Comparison of ENCODE assay signal across 14 mouse cellular contexts in the genomic region with DNA sequence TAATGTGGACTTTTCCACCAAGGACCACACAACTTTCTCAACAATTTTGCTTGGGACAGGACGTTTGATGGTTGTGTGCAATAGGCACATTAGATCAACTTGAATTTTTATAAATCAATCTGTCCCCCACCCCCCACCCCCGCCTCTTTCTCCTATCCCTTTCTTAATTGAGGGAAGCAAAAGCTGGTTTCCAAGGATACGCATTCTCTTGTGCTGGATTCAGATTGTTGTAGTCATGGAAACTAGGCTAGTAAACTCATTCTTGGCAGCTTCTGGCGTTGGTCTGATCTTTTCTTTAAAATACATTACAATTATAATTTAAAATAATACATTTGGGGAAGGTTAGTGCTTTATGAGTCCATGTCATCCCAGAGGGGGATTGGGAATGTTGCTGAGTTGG. TPM values are rescaled to one million over a fixed set of nuclear protein-coding genes. Genes with fewer than 3 reads are reported as not detected.
A peak's percentile ranks its signal among the peaks of the same experiment; 100 is the strongest.
DNase-seq lines count a peak whose midpoint lies in the region; ATAC-seq lines count a peak whose summit lies in the region.
"Had no signal": no experiment of that assay in that cellular context is flagged by ENCODE, and none has a peak within 500 bp of the region (broad histone marks: within the 10 kb centered on the region; RNA-seq: fewer than 3 reads in every experiment).

No protein-coding gene starts in this region.

- no peaks in the 10 kb centered on the region for H3K36me3 ChIP-seq in forebrain, embryonic 15.5 days
- H3K36me3 ChIP-seq in neural tube, embryonic 14.5 days (ENCODE audit: control insufficient read depth, insufficient read depth, low read length): no peaks in the 10 kb centered on the region
- H3K36me3 ChIP-seq: limb, embryonic 12.5 days had no signal

- H3K9ac ChIP-seq in forebrain, embryonic 15.5 days (replicated peaks): no peak overlapping the region
- H3K9ac ChIP-seq in neural tube, embryonic 14.5 days (replicated peaks; ENCODE audit: low read depth, low read length): no peak overlapping the region
- H3K9ac ChIP-seq: limb, embryonic 12.5 days; lung, embryonic 14.5 days had no signal

- DNase-seq in layer of hippocampus, adult 9-11 months: peak; percentile 67
- no peak for DNase-seq in layer of hippocampus, adult 8-10 months (ENCODE audit: low spot score in 2 of 2)
- DNase-seq in embryo, embryonic 10 days (ENCODE audit: low spot score): peak; percentile 69
- no peak for DNase-seq in kidney, postnatal 14 days
- no peak for DNase-seq in thymus, postnatal 10 days (ENCODE audit: low spot score in 2 of 2)
- DNase-seq: adrenal gland, adult 8-10 months; heart, postnatal 10 days; kidney, adult 18-20 months; lung, embryonic 14.5 days; thymus, postnatal 25 days had no signal

- peak overlapping the region; percentile 23 for H3K4me2 ChIP-seq in forebrain, embryonic 15.5 days (replicated peaks)
- no peak overlapping the region for H3K4me2 ChIP-seq in neural tube, embryonic 14.5 days (ENCODE audit: low read depth, low read length)
- H3K4me2 ChIP-seq: limb, embryonic 12.5 days; lung, embryonic 14.5 days had no signal

- 4% methylated on average over 4 of the region's 4 CpGs for WGBS in forebrain, embryonic 15.5 days
- WGBS in neural tube, embryonic 14.5 days: 22% methylated on average over 4 of the region's 4 CpGs

- peak overlapping the region; percentile 74 for H3K27ac ChIP-seq in forebrain, embryonic 15.5 days (replicated peaks)
- H3K27ac ChIP-seq in neural tube, embryonic 14.5 days (ENCODE audit: low read depth, low read length): no peak overlapping the region
- H3K27ac ChIP-seq: limb, embryonic 12.5 days had no signal

- H3K4me3 ChIP-seq in forebrain, embryonic 15.5 days: no peak overlapping the region
- no peak overlapping the region for H3K4me3 ChIP-seq in neural tube, embryonic 14.5 days (ENCODE audit: low read depth, low read length)
- H3K4me3 ChIP-seq: limb, embryonic 12.5 days had no signal

- ATAC-seq in forebrain, embryonic 15.5 days (replicated peaks): peak; percentile 85
- ATAC-seq in neural tube, embryonic 14.5 days (ENCODE audit: low read depth): 0 out of 2 replicates have a peak, but pooled peaks have one; percentile 65
- ATAC-seq: Patski had no signal

- peaks cover 32% of the 10 kb centered on the region for H3K4me1 ChIP-seq in forebrain, embryonic 15.5 days
- H3K4me1 ChIP-seq in neural tube, embryonic 14.5 days (ENCODE audit: control insufficient read depth, insufficient read depth, low read length): 0 out of 2 replicates have a peak, but pooled peaks cover 4% of the 10 kb centered on the region
- H3K4me1 ChIP-seq: limb, embryonic 12.5 days had no signal

- no peaks in the 10 kb centered on the region for H3K27me3 ChIP-seq in forebrain, embryonic 15.5 days
- no peaks in the 10 kb centered on the region for H3K27me3 ChIP-seq in neural tube, embryonic 14.5 days (ENCODE audit: control insufficient read depth, insufficient read depth, low read length)
- H3K27me3 ChIP-seq: limb, embryonic 12.5 days; Patski had no signal

- no peaks in the 10 kb centered on the region for H3K9me3 ChIP-seq in forebrain, embryonic 15.5 days
- no peaks in the 10 kb centered on the region for H3K9me3 ChIP-seq in neural tube, embryonic 14.5 days (ENCODE audit: control insufficient read depth, low read length)
- H3K9me3 ChIP-seq: limb, embryonic 12.5 days had no signal

RNA-seq across cellular contexts. Expression of a gene that starts 19.3 kb away (rescaled TPM):
- total RNA-seq in layer of hippocampus, adult 8-10 months (2022): 100 to 1,000 TPM; 306 to 318 (median 311) TPM
- polyA plus RNA-seq in forebrain, embryonic 15.5 days (2015; fragmentation: Nextera tagmentation; extraction: Ambion mirVana): 146 and 160 TPM in 2 replicates
- 164 and 165 TPM in 2 replicates for polyA plus RNA-seq in neural tube, embryonic 14.5 days (2014; fragmentation: Nextera tagmentation; extraction: Ambion mirVana)

RNA-seq across cellular contexts. Expression of a gene that starts 44.9 kb away (rescaled TPM):
- 10 to 100 TPM; 25.2 to 29.4 (median 27.8) TPM for total RNA-seq in layer of hippocampus, adult 8-10 months (2022)
- polyA plus RNA-seq in forebrain, embryonic 15.5 days (2015; fragmentation: Nextera tagmentation; extraction: Ambion mirVana): 12.4 and 12.8 TPM in 2 replicates
- 10.8 and 11.5 TPM in 2 replicates for polyA plus RNA-seq in neural tube, embryonic 14.5 days (2014; fragmentation: Nextera tagmentation; extraction: Ambion mirVana)

RNA-seq across cellular contexts. Expression of a gene that starts 45.2 kb away (rescaled TPM):
- 100 to 1,000 TPM in 1 of 4 experiments, 10 to 100 TPM in 3; 82.1 to 115 (median 87.7) TPM for total RNA-seq in layer of hippocampus, adult 8-10 months (2022)
- polyA plus RNA-seq in forebrain, embryonic 15.5 days (2015; fragmentation: Nextera tagmentation; extraction: Ambion mirVana): 116 and 119 TPM in 2 replicates
- polyA plus RNA-seq in neural tube, embryonic 14.5 days (2014; fragmentation: Nextera tagmentation; extraction: Ambion mirVana): 76.4 and 81.7 TPM in 2 replicates

Comparison
In these comparisons a context has a peak if more than half of its experiments do, and no peak if none do; other contexts are left out.
1. DNase-seq: peak in layer of hippocampus, adult 9-11 months (single experiment) and embryo, embryonic 10 days (single experiment); none in layer of hippocampus, adult 8-10 months (0 of 2), kidney, postnatal 14 days (single experiment) and thymus, postnatal 10 days (0 of 2).